Mouse (Mus musculus): ENCODE measurements around the gene Epp13.
"Not testable (repeated sequence)": the region's sequence is repeated elsewhere in the genome, so short reads cannot be mapped to it uniquely, and the experiment has no call there.

Gene Epp13

GRCm38 (mm10) chr7:6285366-6285765, 32.9 kb downstream of the Epp13 start:
- no peak for DNase-seq (ENCODE audit: inconsistent ontology term)

GRCm38 (mm10) chr7:6285842-6286705, 33.6 kb downstream of the Epp13 start, which contains the start of gene Zfp667:
Gene Zfp667, plus strand, starts transcription at chr7:6286579.
- peak; percentile 99 for DNase-seq (ENCODE audit: inconsistent ontology term)

DNA sequence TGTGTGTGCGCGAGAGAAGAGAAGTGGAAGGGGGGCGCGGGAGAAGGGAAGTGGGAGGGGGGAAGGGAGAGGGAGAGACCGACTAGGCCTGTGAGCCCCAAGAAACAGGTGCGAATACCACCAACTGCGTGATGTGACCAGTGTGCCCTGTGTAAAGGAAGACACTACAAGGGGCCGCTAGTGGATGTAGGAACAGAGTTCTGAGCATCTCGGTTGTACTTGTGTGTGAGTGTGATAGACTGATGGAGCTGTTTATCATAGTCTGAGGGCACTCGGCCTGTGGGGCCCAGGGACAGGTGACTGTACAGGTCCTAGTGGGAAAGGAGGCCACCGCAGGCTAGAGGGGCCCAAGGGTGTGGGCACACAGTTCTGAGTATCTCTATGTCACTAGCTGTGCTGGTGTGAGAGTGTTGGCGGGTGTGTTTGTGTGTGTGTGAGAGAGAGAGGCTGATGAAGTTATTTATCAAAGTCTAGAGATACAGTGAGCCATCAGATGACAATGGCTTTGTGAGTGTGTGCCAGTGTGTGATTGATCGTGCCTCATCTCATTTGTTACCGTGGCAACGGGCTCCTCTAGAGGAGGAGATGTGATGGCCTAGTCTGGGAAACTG, 34.5 kb downstream of the Epp13 start:
- peak; percentile 4 for DNase-seq (ENCODE audit: inconsistent ontology term)

- DNase-seq (ENCODE audit: inconsistent ontology term) = not testable (repeated sequence)
Observed at GRCm38 (mm10) chr7:6291121-6291520, 38.6 kb downstream of the Epp13 start.

- DNase-seq (ENCODE audit: inconsistent ontology term) = not testable (repeated sequence)
Observed at GRCm38 (mm10) chr7:6300796-6301195, 48.3 kb downstream of the Epp13 start.

GRCm38 (mm10) chr7:6330458-6331232, 78.1 kb downstream of the Epp13 start:
- DNase-seq (ENCODE audit: inconsistent ontology term) = no peak

DNA sequence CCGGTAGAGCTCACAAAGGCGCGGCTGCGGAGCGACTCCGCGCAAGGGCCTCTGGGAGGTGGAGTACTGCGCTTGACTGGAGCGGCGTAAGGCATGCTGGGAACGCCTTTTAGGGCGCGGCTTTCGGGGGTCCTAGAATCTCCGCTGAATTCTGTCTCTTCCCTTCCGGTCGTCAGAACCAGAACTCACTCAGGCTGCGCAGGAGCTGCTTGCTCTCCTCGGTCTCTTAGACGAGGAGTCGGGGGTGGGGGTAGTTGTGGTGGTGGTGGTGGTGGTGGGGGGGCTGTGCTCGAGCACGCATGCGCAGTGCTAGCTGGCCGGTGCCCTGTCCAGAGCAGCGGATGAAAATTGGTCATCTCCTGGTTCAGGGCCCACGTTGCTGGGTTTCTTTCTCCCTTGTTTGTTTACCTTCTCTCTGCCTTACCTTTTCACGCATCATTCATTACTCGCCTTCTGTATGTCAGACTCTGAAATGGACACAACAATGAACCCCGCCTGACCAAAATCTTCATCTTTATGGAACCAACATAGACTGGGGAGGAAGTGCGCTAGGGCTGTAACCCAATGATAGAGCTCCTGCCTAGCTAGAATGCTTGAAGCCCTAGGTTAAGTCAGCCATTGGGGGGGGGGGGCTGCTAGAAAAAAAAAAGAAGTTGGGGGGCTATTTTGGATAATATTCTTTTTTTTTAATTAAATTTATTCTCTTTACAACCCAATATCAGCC, 78.9 kb downstream of the Epp13 start, which contains the start of gene Zfp583:
TSS of gene Zfp583 (minus strand) at position 53 of the 724 bp plus-strand sequence.
- peak; percentile 83 for DNase-seq (ENCODE audit: inconsistent ontology term)

Data from Muller cell, postnatal 12 days (primary cell).